Mouse (Mus musculus) cerebellum, adult 9-10 months (tissue): ENCODE results near the gene Vmn2r101.

ENCODE experiments used
- DNase-seq: peaks from one replicate; pipeline ENCODE4 v3.0.0; 2022

The Vmn2r101 gene

DNA sequence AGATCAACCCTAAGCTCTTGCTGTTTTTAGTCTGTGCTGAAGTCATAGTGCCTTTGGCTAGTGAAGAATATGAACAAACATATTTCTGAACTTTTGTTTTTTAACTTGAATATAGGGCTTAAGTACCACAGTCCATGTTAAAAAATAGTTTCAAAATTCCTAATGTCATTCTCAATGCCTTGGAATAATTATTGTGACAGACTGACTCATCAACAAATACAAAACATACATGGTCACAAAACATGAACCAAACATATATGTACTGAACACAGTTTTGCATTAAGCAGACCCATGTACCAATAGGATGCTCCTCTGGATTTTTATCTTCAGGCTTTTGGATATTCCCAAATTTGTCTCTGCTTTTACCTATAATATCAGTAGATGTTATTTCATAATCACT is at the start of gene Vmn2r101:
TSS of gene Vmn2r101 (plus strand) at position 301 of the 400 bp plus-strand sequence.
- no peak for DNase-seq

DNA sequence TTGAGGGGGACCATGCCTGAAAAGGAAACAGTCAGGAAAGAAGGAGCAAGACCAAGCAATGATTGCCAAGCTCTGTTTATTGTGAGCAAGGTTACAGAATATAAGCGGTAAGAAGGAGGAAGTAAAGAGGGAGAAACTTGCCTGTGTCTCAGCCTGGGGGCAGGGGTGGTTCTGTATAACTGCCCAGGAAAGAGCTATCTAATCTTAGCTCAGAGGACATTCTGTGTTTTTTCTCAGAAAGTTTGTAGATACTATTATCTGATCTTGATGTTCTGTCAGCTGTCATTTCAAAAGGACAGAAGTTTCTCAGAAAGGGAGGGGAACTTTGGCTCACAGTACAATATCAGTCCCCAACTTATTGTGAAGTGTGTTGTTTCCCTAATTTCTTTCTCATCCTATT is 52.3 kb downstream of the Vmn2r101 start:
- no peak for DNase-seq

GRCm38 (mm10) chr17:19658447-19658846 is 81.4 kb downstream of the Vmn2r101 start:
- no peak for DNase-seq

GRCm38 (mm10) chr17:19660028-19660427 is 83.0 kb downstream of the Vmn2r101 start, which contains the start of gene Vmn2r102:
Gene Vmn2r102, plus strand, starts transcription at chr17:19660328.
- DNase-seq: no peak
